Mouse (Mus musculus) heart, embryonic 11.5 days (tissue): Measurements from ENCODE around the gene Pcgf5. TPM values are rescaled to one million over a fixed set of nuclear protein-coding genes. Genes with fewer than 3 reads are reported as not detected.

ENCODE experiments used
- ATAC-seq: fragments of 200-750 bp; cut with Nextera tagmentation; replicated peaks from 2 replicates; pipeline ENCODE4 v1.8.0; 2017; ENCODE audit warnings: moderate library complexity; ENCODE audit not compliant: insufficient number of reproducible peaks, low FRiP score, low TSS enrichment
- H3K27ac ChIP-seq: fragments of 300-500 bp; sonication (generic); 2 replicates; pipeline ENCODE4 v1.5.1; 2014; ENCODE audit warnings: mild to moderate bottlenecking, low read depth, low read length
- H3K27me3 ChIP-seq: fragments of 300-500 bp; sonication (generic); 2 replicates; pipeline ENCODE4 v1.6.1; 2014; ENCODE audit warnings: mild to moderate bottlenecking, low read length, mixed read lengths; ENCODE audit not compliant: control insufficient read depth, insufficient read depth
- H3K36me3 ChIP-seq: fragments of 300-500 bp; sonication (generic); 2 replicates; pipeline ENCODE4 v1.6.1; 2014; ENCODE audit warnings: mild to moderate bottlenecking, low read length, moderate library complexity, mixed read lengths; ENCODE audit not compliant: control insufficient read depth, insufficient read depth
- H3K4me1 ChIP-seq: fragments of 300-500 bp; sonication (generic); 2 replicates; pipeline ENCODE4 v1.6.1; 2014; ENCODE audit warnings: low read length; ENCODE audit not compliant: control insufficient read depth, insufficient read depth
- H3K4me2 ChIP-seq: fragments of 300-500 bp; sonication (generic); 2 replicates; pipeline ENCODE4 v1.6.1; 2014; ENCODE audit warnings: mild to moderate bottlenecking, moderate library complexity
- H3K4me3 ChIP-seq: fragments of 300-500 bp; sonication (generic); 2 replicates; pipeline ENCODE4 v1.5.1; 2014; ENCODE audit warnings: low read depth, low read length
- H3K9ac ChIP-seq: fragments of 300-500 bp; sonication (generic); 2 replicates; pipeline ENCODE4 v1.6.1; 2014; ENCODE audit warnings: mild to moderate bottlenecking, low read depth, low read length, moderate library complexity
- H3K9me3 ChIP-seq: fragments of 300-500 bp; sonication (generic); replicated peaks from 2 replicates; pipeline ENCODE4 v1.6.1; 2016; ENCODE audit warnings: low read length; ENCODE audit not compliant: control insufficient read depth
- WGBS: fragments of 180-500 bp; shearing (Covaris S2); extraction: QIAGEN DNeasy Blood & Tissue Kit; methylation state at CpG from one replicate; pipeline ENCODE4 v1.1.7; 2014; ENCODE audit not compliant: insufficient replicate concordance; 5-methylcytosine and 5-hydroxymethylcytosine counted together
- polyA plus RNA-seq: library from polyadenylated mRNA; unstranded; fragments of >200 nt; fragmentation: Nextera tagmentation; extraction: Ambion mirVana; gene quantifications from 2 replicates; pipeline ENCODE4 v1.2.1, GENCODE M21; 2014

The Pcgf5 gene
- polyA plus RNA-seq, 1 experiment from 2014 or later: 40.6 TPM

GRCm38 (mm10) chr19:36348801-36349486, 835 bp downstream of the Pcgf5 start:
- Histone ChIP-seq H3K4me2 (peak overlapping the region; percentile 91), H3K4me3 (peak overlapping the region; percentile 85), H3K9me3 (no peaks in the 10 kb centered on the region), H3K4me1 (no peaks in the 10 kb centered on the region), H3K27ac (peak overlapping the region; percentile 50; the same call in 1 of the 2 replicates), H3K36me3 (no peaks in the 10 kb centered on the region), H3K9ac (peak overlapping the region; percentile 86), H3K27me3 (peaks cover 10% of the 10 kb centered on the region; the same call in 1 of the 2 replicates)
- peak; percentile 59 for ATAC-seq
- WGBS: under 1% methylated on average over 85 of the region's 85 CpGs

- no peak overlapping the region for H3K27ac ChIP-seq
- peak overlapping the region; percentile 91 for H3K4me2 ChIP-seq
- H3K4me1 ChIP-seq: no peaks in the 10 kb centered on the region
- H3K4me3 ChIP-seq: peak overlapping the region; percentile 85
- no peaks in the 10 kb centered on the region for H3K9me3 ChIP-seq
- H3K36me3 ChIP-seq: no peaks in the 10 kb centered on the region
- peak overlapping the region; percentile 86 for H3K9ac ChIP-seq
- no peak for ATAC-seq
- peaks cover 10% of the 10 kb centered on the region; the same call in 1 of the 2 replicates for H3K27me3 ChIP-seq
- 4% methylated on average over 15 of the region's 15 CpGs for WGBS
Observed at GRCm38 (mm10) chr19:36349487-36349955, 1.4 kb downstream of the Pcgf5 start.

DNA sequence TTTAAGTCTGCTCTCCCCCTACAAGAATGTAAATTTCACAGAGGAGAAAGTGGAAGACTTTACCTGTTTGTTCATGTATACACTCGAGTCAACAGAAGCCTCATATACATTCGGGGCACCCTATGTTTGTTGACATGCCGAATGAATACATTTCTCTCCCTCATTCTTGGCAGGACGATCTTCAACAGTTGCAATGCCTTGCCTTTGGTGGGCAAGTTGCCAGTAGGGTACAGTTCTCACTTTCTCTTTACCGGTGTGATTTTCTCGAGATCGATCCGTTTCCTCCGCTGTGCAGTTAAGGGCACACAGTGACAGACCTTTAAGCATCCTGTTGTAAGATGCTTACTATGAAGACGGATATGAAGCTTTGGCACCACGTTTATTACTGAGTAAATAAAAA, 2.1 kb downstream of the Pcgf5 start:
- H3K9ac ChIP-seq: no peak overlapping the region
- no peak overlapping the region for H3K4me3 ChIP-seq
- H3K4me2 ChIP-seq: no peak overlapping the region
- ATAC-seq: no peak
- H3K4me1 ChIP-seq: no peaks in the 10 kb centered on the region
- H3K9me3 ChIP-seq: no peaks in the 10 kb centered on the region
- WGBS: 75% methylated on average over 11 of the region's 11 CpGs
- no peaks in the 10 kb centered on the region for H3K36me3 ChIP-seq
- no peak overlapping the region for H3K27ac ChIP-seq
- peaks cover 10% of the 10 kb centered on the region; the same call in 1 of the 2 replicates for H3K27me3 ChIP-seq

DNA sequence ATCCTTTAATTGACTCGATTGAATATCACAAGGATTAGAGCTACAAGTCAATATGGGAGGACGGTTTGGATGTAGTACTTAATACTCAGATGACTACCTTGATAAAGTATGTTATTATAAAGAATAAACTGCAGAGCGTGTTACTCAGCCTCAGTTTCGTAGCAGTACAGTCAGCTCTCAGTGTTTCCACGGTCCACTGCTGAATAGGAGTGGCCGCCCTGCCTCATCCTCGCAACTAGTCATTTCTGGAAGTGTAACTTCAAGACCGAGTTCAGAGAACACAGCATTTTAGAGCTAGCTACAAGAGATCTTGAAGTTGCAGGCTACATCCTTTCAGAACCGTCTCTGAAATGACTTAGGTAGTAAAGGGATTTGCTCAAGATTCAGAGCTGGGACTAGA, 2.8 kb downstream of the Pcgf5 start:
- no peaks in the 10 kb centered on the region for H3K9me3 ChIP-seq
- H3K4me3 ChIP-seq: no peak overlapping the region
- no peak overlapping the region for H3K27ac ChIP-seq
- no peak overlapping the region for H3K4me2 ChIP-seq
- H3K4me1 ChIP-seq: no peaks in the 10 kb centered on the region
- WGBS: 89% methylated on average over 9 of the region's 9 CpGs
- no peak overlapping the region for H3K9ac ChIP-seq
- H3K27me3 ChIP-seq: peaks cover 10% of the 10 kb centered on the region; the same call in 1 of the 2 replicates
- ATAC-seq: no peak
- no peaks in the 10 kb centered on the region for H3K36me3 ChIP-seq

DNA sequence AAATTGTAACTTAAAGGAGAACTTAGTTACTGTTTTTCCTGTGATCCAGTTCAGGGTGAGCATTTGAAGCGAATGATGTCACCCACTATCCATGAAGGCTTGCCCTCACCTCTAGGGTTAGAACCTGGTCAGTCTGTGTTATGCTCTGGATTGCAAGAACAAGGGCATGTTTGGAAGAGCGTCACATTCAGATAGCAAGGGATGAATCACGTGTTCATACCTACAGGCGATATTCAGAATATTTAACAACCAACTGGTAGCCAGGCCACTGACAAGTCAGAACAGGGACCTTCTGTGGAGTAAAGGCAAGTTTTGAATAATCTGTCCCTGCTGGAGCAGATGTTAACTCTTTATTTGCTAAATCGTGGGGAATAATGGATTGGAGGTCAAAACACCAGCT, 14.4 kb downstream of the Pcgf5 start:
- Histone ChIP-seq H3K36me3 (no peaks in the 10 kb centered on the region), H3K9me3 (no peaks in the 10 kb centered on the region)
- 79% methylated on average over 5 of the region's 5 CpGs for WGBS

DNA sequence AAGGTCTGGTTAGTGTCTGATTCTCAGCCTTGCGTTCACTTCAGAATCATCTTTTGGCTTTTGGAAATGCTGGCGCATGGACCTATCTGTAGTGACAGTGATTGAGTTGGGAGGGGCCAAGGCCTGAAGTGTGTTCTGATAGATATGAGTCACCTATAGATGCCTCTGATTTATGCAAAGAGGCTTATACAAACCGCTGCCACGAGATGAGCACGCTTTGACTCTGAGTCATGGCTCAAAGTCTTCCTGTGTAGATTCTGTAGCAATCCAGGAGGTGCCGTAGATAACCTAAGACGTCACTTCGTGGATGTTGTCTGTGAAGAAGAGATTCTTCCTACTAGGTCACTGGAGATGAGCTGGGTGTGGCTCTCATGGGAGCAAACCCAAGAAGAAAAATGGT, 16.6 kb downstream of the Pcgf5 start:
- no peak overlapping the region for H3K9ac ChIP-seq
- H3K36me3 ChIP-seq: no peaks in the 10 kb centered on the region
- WGBS: 69% methylated on average over 8 of the region's 8 CpGs
- no peak overlapping the region for H3K4me3 ChIP-seq
- H3K4me1 ChIP-seq: peaks cover 7% of the 10 kb centered on the region; the same call in 1 of the 2 replicates
- no peak for ATAC-seq
- no peak overlapping the region for H3K27ac ChIP-seq
- H3K9me3 ChIP-seq: no peaks in the 10 kb centered on the region
- H3K27me3 ChIP-seq: no peaks in the 10 kb centered on the region
- no peak overlapping the region for H3K4me2 ChIP-seq

More for the DNA sequence above, 14.4 kb downstream of the Pcgf5 start:
- no peak overlapping the region for H3K4me2 ChIP-seq
- H3K27ac ChIP-seq: no peak overlapping the region
- no peak for ATAC-seq
- no peak overlapping the region for H3K9ac ChIP-seq
- H3K27me3 ChIP-seq: no peaks in the 10 kb centered on the region
- peaks cover 7% of the 10 kb centered on the region; the same call in 1 of the 2 replicates for H3K4me1 ChIP-seq
- no peak overlapping the region for H3K4me3 ChIP-seq

DNA sequence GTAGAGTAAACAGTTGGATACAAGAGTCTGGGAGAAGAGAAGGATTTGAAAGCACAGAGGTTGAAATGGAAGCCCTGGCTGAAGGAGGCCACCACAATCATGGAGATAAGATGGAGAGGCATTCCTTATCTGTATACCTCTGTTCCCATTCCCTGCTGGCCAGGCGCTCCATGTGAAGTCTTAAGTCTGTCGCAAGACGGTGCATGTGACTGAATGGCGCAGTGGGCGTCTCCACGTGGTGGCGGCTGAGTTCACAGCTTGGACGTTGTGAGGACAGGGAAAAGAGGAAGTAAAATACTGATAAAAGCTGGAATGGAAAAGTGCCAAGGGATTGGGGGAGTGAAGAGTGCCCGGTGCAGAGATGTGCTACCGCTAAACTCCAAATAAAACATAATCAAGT, 23.4 kb downstream of the Pcgf5 start:
- ATAC-seq: no peak
- Histone ChIP-seq H3K4me1 (no peaks in the 10 kb centered on the region), H3K9ac (no peak overlapping the region), H3K27ac (no peak overlapping the region), H3K4me2 (no peak overlapping the region), H3K27me3 (no peaks in the 10 kb centered on the region), H3K9me3 (no peaks in the 10 kb centered on the region), H3K4me3 (no peak overlapping the region), H3K36me3 (no peaks in the 10 kb centered on the region)
- WGBS: 57% methylated on average over 10 of the region's 10 CpGs

- 46% methylated on average over 6 of the region's 6 CpGs for WGBS
- Histone ChIP-seq H3K4me1 (no peaks in the 10 kb centered on the region), H3K4me2 (no peak overlapping the region), H3K9ac (no peak overlapping the region), H3K4me3 (no peak overlapping the region), H3K27me3 (no peaks in the 10 kb centered on the region), H3K36me3 (no peaks in the 10 kb centered on the region), H3K9me3 (no peaks in the 10 kb centered on the region), H3K27ac (no peak overlapping the region)
- ATAC-seq: no peak
Observed at GRCm38 (mm10) chr19:36373056-36373621, 25.0 kb downstream of the Pcgf5 start.
